Mouse (Mus musculus): ENCODE measurements around the gene Gm47959. TPM values are rescaled to one million over a fixed set of nuclear protein-coding genes. Genes with fewer than 3 reads are reported as not detected.

Gene Gm47959
- polyA plus RNA-seq, 1 experiment, result not detected

DNA sequence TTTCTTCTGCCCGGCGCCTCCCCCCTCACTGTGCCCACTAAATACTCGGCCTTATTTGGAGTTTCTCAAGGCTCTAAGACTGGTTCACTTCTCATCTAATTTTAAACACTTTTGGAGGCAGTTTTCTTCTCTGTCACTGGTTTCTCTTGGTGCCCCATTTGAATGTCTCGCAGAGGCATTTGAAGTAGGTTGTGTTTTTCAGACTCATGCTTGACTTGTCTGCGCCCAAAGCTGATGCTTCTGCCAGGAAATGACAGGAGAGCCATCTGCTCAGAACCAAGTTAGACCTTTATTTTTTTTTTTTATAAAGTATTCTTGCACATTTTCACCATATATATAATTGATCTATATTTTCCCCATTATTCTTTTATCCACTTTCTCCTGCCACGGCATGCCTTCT, 13.6 kb upstream of the Gm47959 start:
- Histone ChIP-seq H3K4me1 (ENCODE audit: control insufficient read depth, insufficient read depth, low read length) (no peaks in the 10 kb centered on the region), H3K4me3 (ENCODE audit: insufficient read depth, low read depth, low read length) (no peak overlapping the region), H3K27ac (ENCODE audit: insufficient read depth, low read depth, low read length) (no peak overlapping the region)
- 91% methylated on average over 6 of the region's 6 CpGs for WGBS
- TF ChIP-seq CTCF (IDR thresholded peaks at IDR 0.05; ENCODE audit: insufficient read depth, low read depth, low read length) (no peak), POLR2A (IDR thresholded peaks at IDR 0.05; ENCODE audit: insufficient read depth, low read depth, low read length) (no peak)

DNA sequence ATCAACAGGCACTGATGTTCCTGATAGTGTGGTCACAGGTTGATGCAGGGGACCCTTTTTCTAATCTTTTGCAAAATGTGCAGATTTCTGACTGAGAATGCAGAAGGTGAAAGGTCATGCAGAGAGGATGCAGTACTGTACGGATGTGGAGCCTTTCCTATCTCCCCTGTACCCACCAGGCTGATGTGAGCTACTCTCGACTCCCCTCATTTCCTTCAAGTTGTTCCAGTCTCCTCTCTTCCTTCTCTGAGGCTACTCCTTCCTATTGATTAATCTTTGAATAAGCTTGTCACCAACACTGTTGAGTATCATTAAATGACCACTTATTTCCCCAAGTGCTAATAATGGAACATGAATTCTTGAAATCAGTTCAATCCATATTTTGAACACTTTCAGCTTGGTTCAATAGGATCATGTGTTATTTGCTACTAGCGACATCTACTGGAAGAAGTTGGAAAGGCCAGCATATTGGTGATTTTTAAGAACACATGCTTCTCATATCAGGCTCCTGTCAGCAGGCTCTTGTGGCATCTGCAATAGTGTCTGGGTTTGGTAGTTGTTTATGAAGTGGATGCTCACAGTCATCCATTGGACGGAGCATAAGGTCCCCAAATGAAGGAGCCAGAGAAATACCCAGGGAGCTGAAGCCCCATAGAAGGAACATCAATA, 12.7 kb upstream of the Gm47959 start:
- Histone ChIP-seq H3K27ac (ENCODE audit: insufficient read depth, low read depth, low read length) (no peak overlapping the region), H3K4me1 (ENCODE audit: control insufficient read depth, insufficient read depth, low read length) (no peaks in the 10 kb centered on the region), H3K4me3 (ENCODE audit: insufficient read depth, low read depth, low read length) (no peak overlapping the region)
- TF ChIP-seq POLR2A (IDR thresholded peaks at IDR 0.05; ENCODE audit: insufficient read depth, low read depth, low read length) (no peak), CTCF (IDR thresholded peaks at IDR 0.05; ENCODE audit: insufficient read depth, low read depth, low read length) (no peak)
- WGBS, result 38% methylated on average over 4 of the region's 4 CpGs

DNA sequence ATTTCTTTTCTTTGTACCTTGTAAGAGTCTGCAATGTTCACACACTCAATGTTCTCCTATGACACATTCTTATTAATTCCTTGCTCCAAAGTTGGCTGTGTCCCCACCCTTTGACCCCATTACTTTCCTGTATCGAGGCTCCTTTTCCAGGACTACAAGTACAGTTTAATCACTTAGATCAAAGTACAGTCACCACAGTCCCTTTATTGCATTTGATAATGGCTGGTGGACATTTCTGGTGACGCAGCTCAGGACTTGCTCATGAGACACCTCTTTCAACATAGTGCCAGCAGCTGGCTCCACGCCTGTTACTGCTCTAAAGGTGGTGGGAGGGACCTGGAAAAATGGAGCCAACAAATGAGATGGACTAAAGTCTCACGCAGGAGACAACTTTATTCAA, 9.3 kb upstream of the Gm47959 start:
- 78% methylated on average over 4 of the region's 4 CpGs for WGBS
- TF ChIP-seq POLR2A (IDR thresholded peaks at IDR 0.05; ENCODE audit: insufficient read depth, low read depth, low read length) (no peak), CTCF (IDR thresholded peaks at IDR 0.05; ENCODE audit: insufficient read depth, low read depth, low read length) (no peak)
- no peak overlapping the region for H3K4me3 ChIP-seq (ENCODE audit: insufficient read depth, low read depth, low read length)
- no peaks in the 10 kb centered on the region for H3K4me1 ChIP-seq (ENCODE audit: control insufficient read depth, insufficient read depth, low read length)
- H3K27ac ChIP-seq (ENCODE audit: insufficient read depth, low read depth, low read length), result no peak overlapping the region

DNA sequence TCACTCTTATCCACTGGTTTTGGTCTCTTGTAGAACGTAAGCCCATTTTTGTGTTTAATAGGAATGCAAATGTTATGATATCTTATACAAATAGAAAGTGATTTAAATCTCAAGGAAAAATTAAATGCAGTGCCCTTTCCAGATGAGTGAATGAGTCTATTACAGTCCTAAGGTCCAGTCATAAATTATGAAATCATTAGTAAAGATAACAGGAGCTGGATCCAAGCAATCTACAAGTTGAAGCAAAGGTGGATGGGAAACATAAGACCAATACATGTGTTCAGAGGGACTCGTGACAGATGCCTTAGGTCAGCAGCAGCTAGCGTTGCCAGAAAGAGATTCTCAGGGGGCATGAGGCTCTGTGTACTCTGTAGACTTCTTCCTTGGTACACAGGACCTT, 8.8 kb upstream of the Gm47959 start:
- no peak for TF ChIP-seq POLR2A (IDR thresholded peaks at IDR 0.05; ENCODE audit: insufficient read depth, low read depth, low read length)
- TF ChIP-seq CTCF (IDR thresholded peaks at IDR 0.05; ENCODE audit: insufficient read depth, low read depth, low read length), result no peak
- 94% methylated on average over 3 of the region's 3 CpGs for WGBS
- H3K4me3 ChIP-seq (ENCODE audit: insufficient read depth, low read depth, low read length), result no peak overlapping the region

DNA sequence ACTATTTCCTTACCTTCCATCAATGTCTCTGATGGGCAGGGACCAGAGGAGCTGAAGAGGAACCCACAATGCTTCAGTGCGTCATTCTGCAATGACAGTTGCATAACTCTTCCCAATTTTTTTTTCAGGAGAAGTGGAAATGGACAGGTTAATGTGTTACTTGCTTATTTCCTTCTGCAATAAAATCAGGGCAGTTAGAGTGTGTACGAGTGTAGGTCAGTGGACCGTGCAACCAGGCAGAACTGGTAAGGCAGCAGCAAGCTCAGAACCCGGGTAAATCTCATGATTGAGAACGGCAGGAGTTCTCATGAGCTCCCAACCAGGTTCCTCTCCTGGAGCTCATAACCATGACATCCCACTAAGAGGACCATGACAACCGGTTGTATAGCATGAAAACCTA, 8.3 kb upstream of the Gm47959 start:
- no peak overlapping the region for H3K27ac ChIP-seq (ENCODE audit: insufficient read depth, low read depth, low read length)
- H3K4me1 ChIP-seq (ENCODE audit: control insufficient read depth, insufficient read depth, low read length), result no peaks in the 10 kb centered on the region
- TF ChIP-seq CTCF (IDR thresholded peaks at IDR 0.05; ENCODE audit: insufficient read depth, low read depth, low read length), result no peak
- TF ChIP-seq POLR2A (IDR thresholded peaks at IDR 0.05; ENCODE audit: insufficient read depth, low read depth, low read length), result no peak
- 95% methylated on average over 6 of the region's 6 CpGs for WGBS
- H3K4me3 ChIP-seq (ENCODE audit: insufficient read depth, low read depth, low read length), result no peak overlapping the region

More for the DNA sequence above, 8.8 kb upstream of the Gm47959 start:
- Histone ChIP-seq H3K4me1 (ENCODE audit: control insufficient read depth, insufficient read depth, low read length) (no peaks in the 10 kb centered on the region), H3K27ac (ENCODE audit: insufficient read depth, low read depth, low read length) (no peak overlapping the region)

DNA sequence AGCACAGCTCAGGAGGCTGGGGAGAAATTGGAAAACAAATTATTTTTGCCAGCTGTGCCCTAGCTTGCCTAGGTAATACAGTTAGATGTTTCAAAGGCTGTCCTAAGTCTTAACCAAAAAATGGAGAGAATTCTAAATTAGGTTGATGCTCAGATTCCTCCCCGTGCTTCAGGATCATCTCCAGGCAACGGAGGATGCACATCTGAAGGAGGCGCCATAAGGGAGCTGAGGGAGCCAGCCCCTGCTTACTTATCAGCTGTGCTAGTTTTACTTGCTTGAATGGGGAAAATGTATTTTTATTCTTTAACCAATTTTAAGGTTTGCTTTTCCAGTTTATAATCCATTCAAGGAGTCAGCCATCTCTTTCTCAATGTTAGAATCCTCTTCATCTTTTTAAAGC, 6.4 kb upstream of the Gm47959 start:
- TF ChIP-seq CTCF (IDR thresholded peaks at IDR 0.05; ENCODE audit: insufficient read depth, low read depth, low read length) (no peak), POLR2A (IDR thresholded peaks at IDR 0.05; ENCODE audit: insufficient read depth, low read depth, low read length) (no peak)
- H3K4me3 ChIP-seq (ENCODE audit: insufficient read depth, low read depth, low read length), result no peak overlapping the region
- WGBS, result 74% methylated on average over 3 of the region's 3 CpGs
- H3K4me1 ChIP-seq (ENCODE audit: control insufficient read depth, insufficient read depth, low read length), result no peaks in the 10 kb centered on the region
- H3K27ac ChIP-seq (ENCODE audit: insufficient read depth, low read depth, low read length), result no peak overlapping the region

DNA sequence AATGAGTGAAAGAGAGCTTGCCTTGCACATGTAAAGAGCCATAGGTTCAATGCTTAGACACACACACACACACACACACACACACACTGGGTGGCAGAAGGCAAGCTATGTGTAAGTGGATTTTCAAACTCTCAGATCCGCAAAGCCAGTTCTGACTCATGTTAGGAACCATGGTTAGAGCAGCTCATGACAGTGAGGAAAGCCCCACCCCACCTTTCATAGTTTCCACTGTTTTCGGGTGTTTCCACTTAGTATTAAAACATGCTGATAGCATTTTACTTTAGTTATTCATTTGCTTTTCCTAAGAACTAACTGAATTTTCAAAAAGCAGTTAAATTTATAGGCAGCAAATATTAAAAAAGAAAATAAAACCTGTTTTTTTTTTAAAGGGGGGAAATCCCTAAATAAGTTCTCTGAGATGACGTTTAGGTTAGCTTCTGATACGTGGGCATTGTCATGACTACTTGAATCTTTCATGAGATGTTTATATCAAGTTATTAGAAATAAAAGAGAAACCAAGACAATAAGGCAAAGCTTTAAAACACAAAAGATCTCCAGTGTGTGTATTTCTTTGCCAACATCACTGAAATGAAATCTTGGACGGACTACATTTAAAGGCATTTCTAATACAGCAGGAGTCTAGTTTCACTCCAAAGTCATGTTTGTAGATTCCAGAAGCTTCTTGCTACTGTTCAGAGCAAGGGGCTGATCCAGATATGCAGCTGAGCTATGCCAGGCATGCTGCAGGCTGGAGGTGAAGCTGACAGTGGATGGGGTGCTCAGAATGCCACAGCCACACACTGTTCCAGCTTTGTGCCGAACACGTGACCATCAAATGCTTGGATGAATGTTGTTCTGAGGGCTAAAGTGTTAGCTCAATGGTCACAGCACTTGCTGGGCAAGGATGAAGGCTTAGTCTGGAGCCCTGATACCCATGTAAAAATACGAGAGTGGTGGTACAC, 6.2 kb downstream of the Gm47959 start:
- H3K4me3 ChIP-seq (ENCODE audit: insufficient read depth, low read depth, low read length), result no peak overlapping the region
- no peak overlapping the region for H3K27ac ChIP-seq (ENCODE audit: insufficient read depth, low read depth, low read length)
- TF ChIP-seq POLR2A (IDR thresholded peaks at IDR 0.05; ENCODE audit: insufficient read depth, low read depth, low read length) (no peak), CTCF (IDR thresholded peaks at IDR 0.05; ENCODE audit: insufficient read depth, low read depth, low read length) (no peak)
- 75% methylated on average over 8 of the region's 8 CpGs for WGBS
- no peaks in the 10 kb centered on the region for H3K4me1 ChIP-seq (ENCODE audit: control insufficient read depth, insufficient read depth, low read length)

DNA sequence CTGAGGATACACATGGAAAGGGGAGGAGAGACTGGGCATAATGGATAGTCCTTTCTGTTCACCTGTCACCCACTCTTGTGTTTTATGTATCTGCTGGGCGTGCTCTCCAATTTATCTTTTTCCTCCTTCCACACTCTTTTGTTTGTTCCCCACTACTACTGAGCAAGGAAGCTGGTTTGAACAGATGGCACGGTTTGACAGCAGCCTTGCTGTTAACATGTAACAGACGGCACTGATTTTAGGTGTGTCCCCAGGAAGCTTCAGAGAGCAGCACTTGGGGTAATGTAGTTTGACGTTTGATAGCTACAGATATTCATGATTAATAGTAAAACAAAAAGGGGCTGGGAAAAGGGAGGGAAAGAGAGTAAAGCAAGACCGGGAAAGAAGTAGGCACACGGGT, 7.1 kb downstream of the Gm47959 start:
- TF ChIP-seq POLR2A (IDR thresholded peaks at IDR 0.05; ENCODE audit: insufficient read depth, low read depth, low read length) (no peak), CTCF (IDR thresholded peaks at IDR 0.05; ENCODE audit: insufficient read depth, low read depth, low read length) (no peak)
- H3K4me1 ChIP-seq (ENCODE audit: control insufficient read depth, insufficient read depth, low read length), result no peaks in the 10 kb centered on the region
- WGBS, result 84% methylated on average over 6 of the region's 6 CpGs
- H3K4me3 ChIP-seq (ENCODE audit: insufficient read depth, low read depth, low read length), result no peak overlapping the region
- no peak overlapping the region for H3K27ac ChIP-seq (ENCODE audit: insufficient read depth, low read depth, low read length)

DNA sequence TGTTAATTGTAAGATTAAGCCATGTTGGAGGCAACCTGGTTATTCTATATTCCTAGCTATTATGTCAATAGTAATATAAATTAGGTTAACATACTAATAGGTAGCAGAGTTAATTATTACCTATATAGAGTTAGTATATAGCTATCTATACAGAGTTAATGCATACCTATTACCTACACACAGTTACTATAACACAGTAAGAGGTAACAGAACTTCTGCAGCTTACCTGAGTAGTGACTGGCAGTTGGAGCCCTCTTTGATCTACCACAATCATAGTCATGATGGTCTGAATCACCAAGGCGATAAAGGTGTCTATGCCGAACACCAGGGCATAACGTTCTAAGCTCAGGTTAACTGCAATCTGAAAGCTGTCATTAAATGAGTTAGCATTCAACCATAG, 14.1 kb downstream of the Gm47959 start:
- Histone ChIP-seq H3K27ac (ENCODE audit: insufficient read depth, low read depth, low read length) (no peak overlapping the region), H3K4me3 (ENCODE audit: insufficient read depth, low read depth, low read length) (no peak overlapping the region), H3K4me1 (ENCODE audit: control insufficient read depth, insufficient read depth, low read length) (no peaks in the 10 kb centered on the region)
- TF ChIP-seq CTCF (IDR thresholded peaks at IDR 0.05; ENCODE audit: insufficient read depth, low read depth, low read length), result no peak
- TF ChIP-seq POLR2A (IDR thresholded peaks at IDR 0.05; ENCODE audit: insufficient read depth, low read depth, low read length), result no peak
- WGBS, result 95% methylated on average over 3 of the region's 3 CpGs

Data from olfactory bulb, adult 2 months (tissue).